Mouse (Mus musculus): ENCODE measurements around the gene Prpf40b. TPM values are rescaled to one million over a fixed set of nuclear protein-coding genes. Genes with fewer than 3 reads are reported as not detected.

Prpf40b gene
- polyA plus RNA-seq, 1 experiment from 2014 or later: 113 TPM

DNA sequence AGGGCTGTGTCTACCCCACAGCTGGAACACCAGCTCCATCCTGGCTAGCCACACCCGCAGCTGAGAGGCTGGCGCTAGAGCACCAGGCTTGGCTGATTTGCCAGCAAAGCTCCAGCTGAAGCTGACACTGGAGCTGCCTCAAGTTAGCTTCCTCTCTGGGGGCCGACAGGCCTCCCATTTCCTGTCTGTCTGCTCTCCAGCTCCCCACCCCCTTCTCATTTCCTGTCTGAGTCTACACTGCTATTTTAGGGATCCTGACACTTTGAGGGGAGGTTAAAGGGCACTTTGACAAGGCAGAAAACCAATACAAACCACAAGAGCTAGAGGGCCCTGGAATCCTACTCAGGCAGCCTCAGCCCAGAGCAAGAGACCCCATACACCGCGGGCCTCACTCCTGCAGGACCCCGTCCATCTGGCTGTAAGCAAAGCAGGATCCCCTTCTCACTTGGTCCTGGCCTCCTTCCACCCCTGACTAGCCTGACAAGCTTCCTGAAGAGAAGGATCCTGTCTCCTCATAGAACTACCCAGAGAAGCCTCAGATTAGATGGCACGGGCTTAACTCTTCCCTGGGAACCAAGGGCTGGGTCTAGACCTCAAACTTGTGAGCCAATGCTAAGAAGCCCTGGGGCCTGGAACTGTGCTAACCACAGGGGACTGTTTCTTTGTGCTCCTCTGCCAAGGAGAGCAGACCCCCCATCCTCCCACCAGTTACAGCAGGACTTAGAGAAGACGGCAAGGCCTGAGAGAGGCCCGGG, 38.2 kb downstream of the Prpf40b start:
- H3K4me2 ChIP-seq (ENCODE audit: low read depth, low read length): no peak overlapping the region
- H3K9ac ChIP-seq (replicated peaks; ENCODE audit: low read depth, low read length): no peak overlapping the region
- H3K27ac ChIP-seq (ENCODE audit: low read depth, low read length): peak overlapping the region; percentile 68
- H3K4me3 ChIP-seq (ENCODE audit: low read depth, low read length): no peak overlapping the region
- ATAC-seq (ENCODE audit: low read depth): peak; percentile 14; the same call in 1 of the 2 replicates
- 0 out of 2 replicates have a peak, but pooled peaks cover 4% of the 10 kb centered on the region for H3K4me1 ChIP-seq (ENCODE audit: control insufficient read depth, insufficient read depth, low read length)
- H3K27me3 ChIP-seq (ENCODE audit: control insufficient read depth, insufficient read depth, low read length): no peaks in the 10 kb centered on the region
- WGBS: 62% methylated on average over 9 of the region's 9 CpGs
- no peaks in the 10 kb centered on the region; the same call in 1 of the 2 replicates for H3K36me3 ChIP-seq (ENCODE audit: control insufficient read depth, insufficient read depth, low read length)
- H3K9me3 ChIP-seq (ENCODE audit: control insufficient read depth, low read length): no peaks in the 10 kb centered on the region

DNA sequence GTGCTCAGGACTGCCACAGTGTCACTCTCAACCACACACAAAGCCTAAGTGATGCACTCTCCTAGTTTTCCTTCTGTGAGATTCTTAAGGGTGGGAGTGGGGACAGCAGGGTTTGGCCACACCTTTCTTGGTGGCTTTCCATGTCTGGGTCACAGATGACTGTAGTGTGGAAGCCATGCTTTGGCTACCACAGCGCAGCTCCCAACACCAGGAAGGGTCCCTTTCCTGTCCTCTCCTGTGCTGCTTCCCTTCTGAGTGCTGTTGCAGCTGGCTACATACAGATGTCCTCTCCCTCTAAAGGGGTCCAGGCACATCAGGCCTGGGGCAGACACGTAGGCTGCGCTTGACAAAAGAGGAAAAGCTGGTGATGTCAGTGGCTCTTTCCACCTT, 38.8 kb downstream of the Prpf40b start:
- no peaks in the 10 kb centered on the region; the same call in 1 of the 2 replicates for H3K36me3 ChIP-seq (ENCODE audit: control insufficient read depth, insufficient read depth, low read length)
- peak overlapping the region; percentile 68 for H3K27ac ChIP-seq (ENCODE audit: low read depth, low read length)
- no peak for ATAC-seq (ENCODE audit: low read depth)
- H3K4me1 ChIP-seq (ENCODE audit: control insufficient read depth, insufficient read depth, low read length): 0 out of 2 replicates have a peak, but pooled peaks cover 4% of the 10 kb centered on the region
- H3K4me2 ChIP-seq (ENCODE audit: low read depth, low read length): no peak overlapping the region
- 85% methylated on average over 3 of the region's 3 CpGs for WGBS
- H3K4me3 ChIP-seq (ENCODE audit: low read depth, low read length): no peak overlapping the region
- H3K9ac ChIP-seq (replicated peaks; ENCODE audit: low read depth, low read length): no peak overlapping the region
- no peaks in the 10 kb centered on the region for H3K27me3 ChIP-seq (ENCODE audit: control insufficient read depth, insufficient read depth, low read length)
- H3K9me3 ChIP-seq (ENCODE audit: control insufficient read depth, low read length): no peaks in the 10 kb centered on the region

DNA sequence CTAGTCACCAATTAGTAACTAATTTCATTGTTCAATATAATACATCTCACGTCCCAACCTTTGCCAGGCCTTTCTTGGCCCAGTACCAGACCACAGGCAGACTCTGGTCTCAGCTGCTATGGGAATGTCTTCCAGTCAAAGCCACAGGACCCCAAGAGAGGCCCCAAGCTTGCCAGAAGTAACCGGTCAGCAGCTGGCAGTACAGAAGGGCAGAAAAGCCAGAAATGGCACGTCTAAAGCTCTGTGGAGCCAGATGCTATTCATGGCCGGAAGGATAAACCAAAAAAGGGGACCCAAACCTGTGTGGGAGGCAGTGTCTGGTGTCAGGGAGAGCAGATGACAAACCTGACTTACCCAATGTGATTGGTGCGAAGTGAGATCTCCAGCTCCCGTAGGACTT, 39.6 kb downstream of the Prpf40b start:
- Histone ChIP-seq H3K9ac (replicated peaks; ENCODE audit: low read depth, low read length) (no peak overlapping the region), H3K4me1 (ENCODE audit: control insufficient read depth, insufficient read depth, low read length) (0 out of 2 replicates have a peak, but pooled peaks cover 4% of the 10 kb centered on the region), H3K36me3 (ENCODE audit: control insufficient read depth, insufficient read depth, low read length) (no peaks in the 10 kb centered on the region), H3K27me3 (ENCODE audit: control insufficient read depth, insufficient read depth, low read length) (no peaks in the 10 kb centered on the region), H3K27ac (ENCODE audit: low read depth, low read length) (0 out of 2 replicates have a peak overlapping the region, but pooled peaks have one; percentile 22), H3K4me3 (ENCODE audit: low read depth, low read length) (no peak overlapping the region), H3K4me2 (ENCODE audit: low read depth, low read length) (no peak overlapping the region), H3K9me3 (ENCODE audit: control insufficient read depth, low read length) (no peaks in the 10 kb centered on the region)
- no peak for ATAC-seq (ENCODE audit: low read depth)
- WGBS: 72% methylated on average over 6 of the region's 6 CpGs

DNA sequence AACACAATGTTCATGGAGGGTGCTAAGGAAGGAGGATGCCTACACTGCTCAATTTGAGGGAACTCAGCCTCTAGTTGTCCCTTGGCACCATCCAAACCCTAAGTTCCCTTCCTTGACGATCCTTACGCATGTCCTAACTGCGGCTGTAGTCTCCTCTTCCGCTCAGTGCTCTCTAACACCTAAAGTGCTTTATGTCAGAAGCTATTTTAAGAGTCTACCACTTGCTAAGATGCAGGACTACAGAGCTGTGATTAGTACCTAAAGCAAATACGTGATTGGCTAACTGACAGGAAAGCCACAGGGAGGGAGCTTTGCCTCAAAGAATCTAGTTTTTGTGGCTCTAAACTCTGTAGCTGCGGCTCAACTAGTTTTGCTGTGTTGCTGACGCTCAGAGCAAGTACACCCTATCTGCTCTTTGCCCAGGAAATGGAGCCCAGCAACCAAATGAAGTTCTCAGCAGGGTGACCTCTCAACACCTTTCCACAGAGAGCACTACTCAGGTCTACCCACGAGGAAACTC, 41.0 kb downstream of the Prpf40b start:
- no peaks in the 10 kb centered on the region for H3K36me3 ChIP-seq (ENCODE audit: control insufficient read depth, insufficient read depth, low read length)
- no peaks in the 10 kb centered on the region for H3K27me3 ChIP-seq (ENCODE audit: control insufficient read depth, insufficient read depth, low read length)
- no peak overlapping the region for H3K9ac ChIP-seq (replicated peaks; ENCODE audit: low read depth, low read length)
- H3K4me2 ChIP-seq (ENCODE audit: low read depth, low read length): no peak overlapping the region
- WGBS: 85% methylated on average over 8 of the region's 8 CpGs
- H3K27ac ChIP-seq (ENCODE audit: low read depth, low read length): no peak overlapping the region
- H3K9me3 ChIP-seq (ENCODE audit: control insufficient read depth, low read length): no peaks in the 10 kb centered on the region
- ATAC-seq (ENCODE audit: low read depth): no peak
- H3K4me1 ChIP-seq (ENCODE audit: control insufficient read depth, insufficient read depth, low read length): 0 out of 2 replicates have a peak, but pooled peaks cover 4% of the 10 kb centered on the region
- no peak overlapping the region for H3K4me3 ChIP-seq (ENCODE audit: low read depth, low read length)

DNA sequence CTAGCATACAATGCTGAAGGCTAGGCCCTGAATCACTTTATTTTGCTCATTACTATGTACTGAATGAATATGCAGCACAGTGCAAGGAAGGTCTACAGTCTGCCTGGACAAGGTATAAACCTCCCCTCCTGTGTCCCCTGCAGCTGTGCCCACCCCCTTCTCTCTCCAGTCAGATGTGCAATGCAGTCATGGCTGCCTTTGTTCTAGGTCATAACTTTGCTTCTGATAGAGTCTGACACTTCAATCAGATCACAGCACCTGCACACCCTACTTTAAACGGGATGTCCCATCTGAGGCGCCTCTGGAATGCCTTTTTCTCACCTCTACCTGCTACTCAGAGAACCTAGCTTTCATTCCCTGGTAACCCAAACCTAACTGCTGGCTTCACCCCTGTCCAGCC, 44.0 kb downstream of the Prpf40b start:
- no peak overlapping the region for H3K4me3 ChIP-seq (ENCODE audit: low read depth, low read length)
- ATAC-seq (ENCODE audit: low read depth): no peak
- no peaks in the 10 kb centered on the region for H3K36me3 ChIP-seq (ENCODE audit: control insufficient read depth, insufficient read depth, low read length)
- H3K9ac ChIP-seq (replicated peaks; ENCODE audit: low read depth, low read length): no peak overlapping the region
- H3K9me3 ChIP-seq (ENCODE audit: control insufficient read depth, low read length): no peaks in the 10 kb centered on the region
- H3K27me3 ChIP-seq (ENCODE audit: control insufficient read depth, insufficient read depth, low read length): no peaks in the 10 kb centered on the region
- H3K27ac ChIP-seq (ENCODE audit: low read depth, low read length): no peak overlapping the region
- no peak overlapping the region for H3K4me2 ChIP-seq (ENCODE audit: low read depth, low read length)
- WGBS: 79% methylated on average over 2 of the region's 2 CpGs
- H3K4me1 ChIP-seq (ENCODE audit: control insufficient read depth, insufficient read depth, low read length): peaks cover 10% of the 10 kb centered on the region; the same call in 1 of the 2 replicates

DNA sequence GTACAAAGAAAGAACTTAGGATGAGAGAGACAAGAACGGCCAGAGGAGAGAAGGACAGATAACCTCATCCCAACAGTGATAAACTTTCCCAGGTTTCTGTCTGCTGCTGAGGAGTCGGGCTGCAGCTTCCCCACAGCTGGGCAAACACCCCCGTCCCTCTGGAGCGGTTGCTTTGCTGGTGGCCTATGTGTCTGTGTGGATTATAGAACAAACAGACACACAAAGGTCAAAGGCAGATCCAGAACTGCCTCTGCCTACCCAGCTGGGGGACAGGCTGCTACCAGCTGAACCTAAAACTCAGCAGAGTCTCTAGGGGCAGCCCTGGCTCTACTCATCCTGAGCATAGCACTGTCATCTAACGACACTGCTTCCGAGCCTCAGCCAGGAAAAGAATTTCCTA, 44.8 kb downstream of the Prpf40b start:
- no peak for ATAC-seq (ENCODE audit: low read depth)
- Histone ChIP-seq H3K4me3 (ENCODE audit: low read depth, low read length) (no peak overlapping the region), H3K27me3 (ENCODE audit: control insufficient read depth, insufficient read depth, low read length) (no peaks in the 10 kb centered on the region), H3K4me1 (ENCODE audit: control insufficient read depth, insufficient read depth, low read length) (peaks cover 10% of the 10 kb centered on the region; the same call in 1 of the 2 replicates), H3K9me3 (ENCODE audit: control insufficient read depth, low read length) (no peaks in the 10 kb centered on the region), H3K9ac (replicated peaks; ENCODE audit: low read depth, low read length) (no peak overlapping the region), H3K27ac (ENCODE audit: low read depth, low read length) (0 out of 2 replicates have a peak overlapping the region, but pooled peaks have one; percentile 5), H3K36me3 (ENCODE audit: control insufficient read depth, insufficient read depth, low read length) (no peaks in the 10 kb centered on the region), H3K4me2 (ENCODE audit: low read depth, low read length) (no peak overlapping the region)
- 64% methylated on average over 6 of the region's 6 CpGs for WGBS

DNA sequence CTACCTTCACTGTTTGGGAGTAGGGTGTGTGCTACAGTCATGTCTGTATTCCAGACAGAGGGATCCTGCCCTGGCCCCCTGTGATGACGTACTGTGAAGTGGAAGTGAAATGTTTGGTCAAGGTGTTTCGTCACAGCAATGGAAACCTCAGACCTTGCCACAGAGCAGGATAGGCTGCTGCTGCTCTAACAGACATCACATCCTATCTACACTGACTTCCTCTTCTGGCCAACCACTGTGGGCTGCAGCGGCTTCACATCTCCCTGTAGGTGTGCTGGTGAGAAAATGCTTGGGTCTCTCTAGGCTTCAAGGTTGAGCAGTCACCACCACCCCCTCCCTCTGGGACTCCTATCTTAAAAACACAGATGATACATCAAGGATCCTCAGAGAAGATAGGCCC, 46.2 kb downstream of the Prpf40b start:
- H3K9ac ChIP-seq (replicated peaks; ENCODE audit: low read depth, low read length): no peak overlapping the region
- no peak for ATAC-seq (ENCODE audit: low read depth)
- no peaks in the 10 kb centered on the region for H3K27me3 ChIP-seq (ENCODE audit: control insufficient read depth, insufficient read depth, low read length)
- 96% methylated on average over 3 of the region's 3 CpGs for WGBS
- H3K4me2 ChIP-seq (ENCODE audit: low read depth, low read length): no peak overlapping the region
- peaks cover 10% of the 10 kb centered on the region; the same call in 1 of the 2 replicates for H3K4me1 ChIP-seq (ENCODE audit: control insufficient read depth, insufficient read depth, low read length)
- no peak overlapping the region for H3K4me3 ChIP-seq (ENCODE audit: low read depth, low read length)
- no peaks in the 10 kb centered on the region for H3K9me3 ChIP-seq (ENCODE audit: control insufficient read depth, low read length)
- no peaks in the 10 kb centered on the region for H3K36me3 ChIP-seq (ENCODE audit: control insufficient read depth, insufficient read depth, low read length)
- H3K27ac ChIP-seq (ENCODE audit: low read depth, low read length): no peak overlapping the region

DNA sequence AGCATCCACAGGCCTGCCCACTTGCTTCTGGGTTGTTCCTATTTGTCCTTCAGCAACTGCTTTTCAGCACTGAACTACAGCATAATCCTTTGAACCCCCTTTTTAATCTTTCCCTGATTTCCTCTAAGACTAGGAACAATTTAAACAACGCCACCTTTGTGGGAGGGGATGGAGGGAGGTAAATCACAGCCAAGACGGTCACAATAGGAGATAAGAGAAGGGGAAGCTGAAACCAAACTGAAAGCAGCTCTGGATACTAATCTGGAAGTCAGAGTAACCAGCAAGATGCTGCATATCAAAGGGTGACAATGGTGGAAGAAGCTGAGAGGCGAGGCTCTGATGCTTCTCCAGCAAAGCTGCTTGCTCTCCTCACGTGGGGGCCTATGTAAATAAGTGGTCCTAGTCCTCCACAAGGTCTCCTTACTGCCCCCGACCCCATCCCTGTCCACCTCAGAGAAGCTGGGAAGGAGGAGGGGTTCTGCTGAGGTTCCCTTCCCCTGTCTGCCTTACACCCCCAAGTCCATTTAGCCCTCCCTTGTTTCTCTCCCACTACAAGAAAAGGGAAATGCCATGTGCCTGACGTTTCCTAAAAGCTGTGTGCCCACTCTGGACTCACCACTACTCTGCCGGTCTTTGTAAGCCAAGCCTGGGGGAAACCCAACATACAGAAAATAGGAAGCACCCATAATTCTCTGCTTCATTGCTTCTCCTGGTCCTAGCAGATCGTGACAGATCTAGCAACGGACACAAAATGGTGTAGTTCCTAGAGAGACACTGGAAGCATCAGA, 47.5 kb downstream of the Prpf40b start:
- no peak overlapping the region for H3K4me2 ChIP-seq (ENCODE audit: low read depth, low read length)
- H3K36me3 ChIP-seq (ENCODE audit: control insufficient read depth, insufficient read depth, low read length): no peaks in the 10 kb centered on the region
- no peak for ATAC-seq (ENCODE audit: low read depth)
- H3K27ac ChIP-seq (ENCODE audit: low read depth, low read length): no peak overlapping the region
- H3K27me3 ChIP-seq (ENCODE audit: control insufficient read depth, insufficient read depth, low read length): no peaks in the 10 kb centered on the region
- 70% methylated on average over 9 of the region's 9 CpGs for WGBS
- H3K4me1 ChIP-seq (ENCODE audit: control insufficient read depth, insufficient read depth, low read length): peaks cover 10% of the 10 kb centered on the region; the same call in 1 of the 2 replicates
- H3K4me3 ChIP-seq (ENCODE audit: low read depth, low read length): no peak overlapping the region
- no peaks in the 10 kb centered on the region for H3K9me3 ChIP-seq (ENCODE audit: control insufficient read depth, low read length)
- H3K9ac ChIP-seq (replicated peaks; ENCODE audit: low read depth, low read length): no peak overlapping the region

Measured in neural tube, embryonic 14.5 days (tissue).